Mouse (Mus musculus): Measurements from ENCODE around the gene Rab2b. TPM values are rescaled to one million over a fixed set of nuclear protein-coding genes. Genes with fewer than 3 reads are reported as not detected.

Rab2b gene
- polyA plus RNA-seq (2012; rRNA removed), result 47.8 and 51.9 TPM in 2 replicates

GRCm38 (mm10) chr14:52278932-52279746, at the start of gene Rab2b, which contains the start of gene Tox4:
Rab2b (minus strand) TSS chr14:52279545.
Tox4 (plus strand) TSS chr14:52279146.

GRCm38 (mm10) chr14:52327910-52328812, 48.8 kb upstream of the Rab2b start, which contains the start of gene Sall2:
Sall2 (minus strand) TSS chr14:52328762.

GRCm38 (mm10) chr14:52304644-52305271, 25.4 kb upstream of the Rab2b start, which contains the start of gene Mettl3:
Mettl3 (minus strand) TSS chr14:52305128.

GRCm38 (mm10) chr14:52257484-52258213, 21.7 kb downstream of the Rab2b start, which contains the start of gene Chd8:
Chd8 (minus strand) TSS chr14:52257780.

Other genes starting within 250 kb of the Rab2b start
- 0.01 TPM in 1 of 2 replicates, not detected in the other for gene Olfr221, start 237.1 kb downstream of the Rab2b start, polyA plus RNA-seq (2012; rRNA removed)
- gene Hnrnpc, start 175.5 kb downstream of the Rab2b start, polyA plus RNA-seq (2012; rRNA removed), result 497 and 569 TPM in 2 replicates
- gene Rpgrip1, start 168.8 kb downstream of the Rab2b start, polyA plus RNA-seq (2012; rRNA removed), result 1.7 and 1.8 TPM in 2 replicates
- gene Supt16, start 82.1 kb downstream of the Rab2b start, polyA plus RNA-seq (2012; rRNA removed), result 42.6 and 46.2 TPM in 2 replicates
- 63.5 and 70.7 TPM in 2 replicates for gene Chd8, start 21.8 kb downstream of the Rab2b start, polyA plus RNA-seq (2012; rRNA removed)
- 43.2 and 44.0 TPM in 2 replicates for gene Tox4, start 399 bp downstream of the Rab2b start, polyA plus RNA-seq (2012; rRNA removed)
- gene Mettl3, start 25.6 kb upstream of the Rab2b start, polyA plus RNA-seq (2012; rRNA removed), result 55.1 and 58.7 TPM in 2 replicates
- 52.2 and 52.9 TPM in 2 replicates for gene Sall2, start 49.2 kb upstream of the Rab2b start, polyA plus RNA-seq (2012; rRNA removed)
- gene Olfr1513, start 76.9 kb upstream of the Rab2b start, polyA plus RNA-seq (2012; rRNA removed), result not detected in 2 replicates
- not detected in 2 replicates for gene Olfr1512, start 99.6 kb upstream of the Rab2b start, polyA plus RNA-seq (2012; rRNA removed)
- not detected in 2 replicates for gene Olfr1511, start 117.8 kb upstream of the Rab2b start, polyA plus RNA-seq (2012; rRNA removed)
- gene Olfr1510, start 134.8 kb upstream of the Rab2b start, polyA plus RNA-seq (2012; rRNA removed), result not detected in 2 replicates
- gene Olfr1509, start 163.4 kb upstream of the Rab2b start, polyA plus RNA-seq (2012; rRNA removed), result not detected in 2 replicates
- not detected in 2 replicates for gene Olfr1508, start 187.9 kb upstream of the Rab2b start, polyA plus RNA-seq (2012; rRNA removed)
- 0.03 TPM in 1 of 2 replicates, not detected in the other for gene Olfr1507, start 216.2 kb upstream of the Rab2b start, polyA plus RNA-seq (2012; rRNA removed)

Measured in central nervous system, embryonic 14 days (tissue).